Mouse (Mus musculus): ENCODE measurements around the gene Dynlt1b. TPM values are rescaled to one million over a fixed set of nuclear protein-coding genes. Genes with fewer than 3 reads are reported as not detected.
"Not testable (repeated sequence)": the region's sequence is repeated elsewhere in the genome, so short reads cannot be mapped to it uniquely, and the experiment has no call there.

Gene Dynlt1b
- total RNA-seq, 4 experiments from 2014 or later: 40.0 to 51.4 (median 46.8) TPM

GRCm38 (mm10) chr17:6422805-6423204 is 7.1 kb upstream of the Dynlt1b start:
- not testable (repeated sequence) for DNase-seq (ENCODE audit: low spot score in 2 of 2)

GRCm38 (mm10) chr17:6424294-6424980 is 5.5 kb upstream of the Dynlt1b start:
- DNase-seq (ENCODE audit: low spot score in 2 of 2): not testable (repeated sequence)

GRCm38 (mm10) chr17:6425325-6425724 is 4.6 kb upstream of the Dynlt1b start:
- DNase-seq (ENCODE audit: low spot score in 2 of 2): not testable (repeated sequence)

GRCm38 (mm10) chr17:6426869-6427268 is 3.0 kb upstream of the Dynlt1b start:
- not testable (repeated sequence) for DNase-seq (ENCODE audit: low spot score in 2 of 2)

GRCm38 (mm10) chr17:6428926-6429325 is 986 bp upstream of the Dynlt1b start:
- not testable (repeated sequence) for DNase-seq (ENCODE audit: low spot score in 2 of 2)

DNA sequence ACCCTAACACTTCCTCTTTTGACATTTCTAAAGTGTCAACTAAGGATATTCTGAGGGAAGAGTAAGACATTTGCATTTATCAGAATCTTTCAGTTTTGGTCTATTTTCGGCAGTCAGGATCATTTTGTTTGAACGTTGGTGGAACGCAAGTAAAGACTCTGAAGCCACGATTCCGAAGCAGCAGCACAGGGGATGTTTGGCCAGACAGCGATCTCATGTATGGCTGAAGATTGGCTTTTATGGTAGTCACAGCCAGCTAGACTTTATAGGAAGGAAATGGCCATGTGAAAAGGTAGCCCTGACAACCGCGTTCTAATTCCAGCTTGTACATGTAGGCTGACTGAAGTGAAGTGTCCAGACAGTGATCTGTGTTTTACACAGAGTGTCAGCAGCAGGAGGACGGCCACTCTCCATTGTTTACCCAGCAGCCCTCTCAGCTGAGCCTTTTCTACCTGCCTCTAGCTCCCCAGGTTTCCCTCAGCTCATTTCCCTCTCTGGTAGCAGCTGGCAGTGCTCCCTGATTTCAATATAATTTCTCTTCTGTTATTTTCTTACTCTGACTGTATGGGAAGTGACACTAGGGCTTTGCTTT is 594 bp downstream of the Dynlt1b start:
- DNase-seq (ENCODE audit: low spot score in 2 of 2): not testable (repeated sequence)

GRCm38 (mm10) chr17:6432456-6432855 is 2.5 kb downstream of the Dynlt1b start:
- DNase-seq (ENCODE audit: low spot score in 2 of 2): not testable (repeated sequence)

GRCm38 (mm10) chr17:6433691-6434090 is 3.8 kb downstream of the Dynlt1b start:
- DNase-seq (ENCODE audit: low spot score in 2 of 2): not testable (repeated sequence)

GRCm38 (mm10) chr17:6438080-6438479 is 8.2 kb downstream of the Dynlt1b start:
- not testable (repeated sequence) for DNase-seq (ENCODE audit: low spot score in 2 of 2)

DNA sequence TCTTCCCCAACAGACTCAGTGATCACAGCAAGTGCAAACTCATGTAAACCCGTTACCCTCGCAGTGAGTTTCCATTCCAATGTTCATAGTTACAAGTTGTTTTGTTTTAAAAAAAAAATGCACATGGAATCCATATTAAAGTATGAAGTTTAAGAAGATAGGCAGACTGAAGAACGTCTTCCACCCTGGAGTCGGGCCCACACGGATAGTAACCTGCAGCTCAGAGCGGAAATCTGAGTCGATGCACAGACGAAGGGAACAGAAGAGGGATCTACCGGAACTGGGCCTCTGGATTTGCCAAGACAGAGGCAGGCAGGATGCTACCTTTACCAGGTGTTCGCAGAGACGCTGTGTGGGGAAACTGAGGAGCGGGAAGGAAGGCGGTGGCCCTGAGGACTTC is 10.0 kb downstream of the Dynlt1b start:
- DNase-seq (ENCODE audit: low spot score in 2 of 2): not testable (repeated sequence)

- not testable (repeated sequence) for DNase-seq (ENCODE audit: low spot score in 2 of 2)
Measured at GRCm38 (mm10) chr17:6440493-6441077, 10.7 kb downstream of the Dynlt1b start.

GRCm38 (mm10) chr17:6441254-6441653 is 11.3 kb downstream of the Dynlt1b start:
- DNase-seq (ENCODE audit: low spot score in 2 of 2): not testable (repeated sequence)

DNA sequence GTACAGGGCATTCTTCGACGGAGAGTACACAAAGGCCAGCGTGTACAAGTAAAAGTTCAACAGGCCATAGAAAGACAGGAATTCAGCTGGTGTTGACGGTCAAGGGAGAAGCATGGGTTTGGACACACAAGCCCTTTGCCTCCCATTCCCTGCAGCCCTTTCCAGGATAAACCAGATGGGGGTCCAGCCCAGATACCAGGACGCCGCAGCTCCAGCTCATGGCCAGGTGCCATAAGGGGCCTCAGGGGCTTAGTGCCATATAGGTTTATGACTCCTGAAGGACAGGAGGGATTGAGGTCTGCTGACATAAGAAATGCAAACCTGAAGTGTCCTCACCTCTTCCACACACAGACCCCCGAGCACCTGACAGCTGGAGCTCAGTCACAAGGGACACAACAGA is 12.6 kb downstream of the Dynlt1b start:
- not testable (repeated sequence) for DNase-seq (ENCODE audit: low spot score in 2 of 2)

DNA sequence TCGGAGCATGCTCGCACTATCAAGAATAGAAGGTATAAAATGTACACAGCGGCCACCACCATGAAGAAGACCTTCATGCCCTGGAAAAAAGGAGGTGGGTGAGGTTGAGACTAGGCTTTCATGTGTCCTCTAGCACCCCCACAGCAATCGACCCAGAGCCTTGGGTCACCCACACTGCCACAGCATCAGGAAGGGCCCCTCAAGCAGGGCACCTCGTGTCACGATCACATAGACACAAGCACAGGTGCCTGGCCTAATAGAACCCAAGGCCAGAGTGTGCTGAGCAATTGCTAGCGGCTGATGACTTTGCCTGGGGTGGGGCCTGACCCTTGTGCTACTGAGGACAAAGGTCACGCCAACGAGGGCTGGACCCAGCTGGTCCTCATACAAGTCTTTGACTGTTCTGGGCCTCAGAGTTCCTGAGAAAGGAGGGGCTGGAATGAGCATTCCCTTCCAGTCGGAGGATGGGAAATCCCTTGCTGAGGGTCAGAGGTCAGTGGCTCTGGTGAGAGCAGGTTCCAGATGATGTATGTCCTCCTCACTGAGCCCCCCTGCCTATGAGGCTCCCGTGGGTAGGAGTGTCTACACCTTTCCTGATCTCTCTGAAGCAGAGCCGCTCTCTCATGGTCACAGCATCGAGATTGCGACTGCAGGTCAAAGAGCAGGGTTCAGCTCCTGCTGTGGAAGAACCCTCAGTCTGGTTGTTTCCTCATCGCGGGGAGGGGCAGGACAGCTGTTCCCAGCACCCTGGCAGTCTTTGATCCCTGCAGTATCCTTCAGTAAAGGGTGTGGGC is 16.1 kb downstream of the Dynlt1b start:
- DNase-seq (ENCODE audit: low spot score in 2 of 2): not testable (repeated sequence)

DNA sequence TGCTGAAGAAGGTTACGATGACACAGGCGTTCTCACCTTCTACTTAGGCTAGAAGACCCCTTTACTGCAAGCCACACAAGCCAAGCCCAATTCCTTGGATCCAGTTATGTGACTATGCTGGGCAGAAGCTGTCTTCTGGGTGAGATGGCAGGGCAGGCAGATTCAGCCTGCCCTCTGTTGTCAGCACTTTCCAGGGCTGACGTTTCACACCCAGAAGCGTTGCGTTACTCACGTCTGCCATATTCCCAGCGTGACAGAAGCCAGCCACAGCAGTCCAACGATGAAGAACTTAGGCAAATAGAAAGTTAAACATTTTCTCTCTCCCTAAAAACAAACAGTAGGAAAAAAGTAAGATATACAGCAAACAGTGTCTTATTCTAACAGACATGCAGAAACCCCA is 18.4 kb downstream of the Dynlt1b start:
- not testable (repeated sequence) for DNase-seq (ENCODE audit: low spot score in 2 of 2)

DNA sequence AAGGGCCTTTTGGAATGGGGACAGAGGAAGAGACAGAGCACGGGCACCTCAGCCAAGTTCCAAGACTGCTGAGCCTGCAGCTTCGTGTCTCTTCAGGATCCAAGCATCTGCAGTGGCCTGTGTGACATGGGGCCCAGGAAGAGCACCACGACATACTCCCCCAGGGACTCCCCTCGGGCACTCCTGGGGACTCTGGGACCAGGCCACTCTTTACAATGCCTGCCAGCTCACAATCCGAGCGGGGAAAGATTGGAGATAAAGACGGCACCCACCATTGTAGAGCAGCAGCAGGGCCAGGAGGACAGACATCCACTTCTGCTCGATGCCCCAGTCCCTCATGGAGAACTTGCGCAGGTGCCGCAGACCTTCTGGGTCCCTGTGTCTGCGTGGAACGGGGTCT is 19.3 kb downstream of the Dynlt1b start:
- not testable (repeated sequence) for DNase-seq (ENCODE audit: low spot score in 2 of 2)

GRCm38 (mm10) chr17:6451205-6451604 is 21.3 kb downstream of the Dynlt1b start:
- not testable (repeated sequence) for DNase-seq (ENCODE audit: low spot score in 2 of 2)

DNA sequence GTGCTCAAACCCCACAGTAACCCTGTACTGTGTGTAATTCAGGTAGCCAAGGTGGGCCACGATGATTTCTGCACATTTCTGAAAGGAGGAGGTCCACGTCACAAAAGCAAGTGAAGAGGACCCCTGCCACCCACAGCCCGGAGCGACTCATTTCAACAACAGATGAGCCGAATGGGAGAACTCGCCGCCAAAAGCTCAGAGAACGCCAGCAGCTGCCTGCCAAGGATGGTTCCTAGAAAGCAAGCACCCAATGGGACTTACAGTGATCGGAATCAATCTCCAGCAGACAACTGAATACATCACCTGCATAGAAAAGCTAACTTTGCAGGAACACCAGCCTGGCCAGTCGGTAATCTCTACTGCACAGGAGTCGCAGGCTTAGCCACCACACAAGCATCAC is 22.8 kb downstream of the Dynlt1b start:
- not testable (repeated sequence) for DNase-seq (ENCODE audit: low spot score in 2 of 2)

GRCm38 (mm10) chr17:6454703-6455102 is 24.8 kb downstream of the Dynlt1b start:
- not testable (repeated sequence) for DNase-seq (ENCODE audit: low spot score in 2 of 2)

DNA sequence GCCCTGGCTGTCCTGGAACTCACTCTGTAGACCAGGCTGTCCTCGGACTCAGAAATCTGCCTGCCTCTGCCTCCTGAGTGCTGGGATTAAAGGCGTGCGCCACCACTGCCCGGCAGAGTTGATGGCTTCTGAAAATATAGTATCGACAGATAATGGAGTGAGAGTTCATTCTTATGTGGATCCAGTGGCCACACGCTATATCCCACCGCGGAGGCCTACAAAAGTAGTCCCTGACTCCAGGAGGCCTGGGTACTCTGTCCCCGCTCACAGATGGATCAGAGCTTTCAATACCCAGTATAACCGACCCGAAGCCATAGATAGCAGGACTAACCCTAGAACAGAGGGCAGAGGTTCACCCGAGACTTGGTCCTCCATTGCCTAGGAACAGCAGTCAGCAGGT is 26.0 kb downstream of the Dynlt1b start:
- DNase-seq (ENCODE audit: low spot score in 2 of 2): not testable (repeated sequence)

DNA sequence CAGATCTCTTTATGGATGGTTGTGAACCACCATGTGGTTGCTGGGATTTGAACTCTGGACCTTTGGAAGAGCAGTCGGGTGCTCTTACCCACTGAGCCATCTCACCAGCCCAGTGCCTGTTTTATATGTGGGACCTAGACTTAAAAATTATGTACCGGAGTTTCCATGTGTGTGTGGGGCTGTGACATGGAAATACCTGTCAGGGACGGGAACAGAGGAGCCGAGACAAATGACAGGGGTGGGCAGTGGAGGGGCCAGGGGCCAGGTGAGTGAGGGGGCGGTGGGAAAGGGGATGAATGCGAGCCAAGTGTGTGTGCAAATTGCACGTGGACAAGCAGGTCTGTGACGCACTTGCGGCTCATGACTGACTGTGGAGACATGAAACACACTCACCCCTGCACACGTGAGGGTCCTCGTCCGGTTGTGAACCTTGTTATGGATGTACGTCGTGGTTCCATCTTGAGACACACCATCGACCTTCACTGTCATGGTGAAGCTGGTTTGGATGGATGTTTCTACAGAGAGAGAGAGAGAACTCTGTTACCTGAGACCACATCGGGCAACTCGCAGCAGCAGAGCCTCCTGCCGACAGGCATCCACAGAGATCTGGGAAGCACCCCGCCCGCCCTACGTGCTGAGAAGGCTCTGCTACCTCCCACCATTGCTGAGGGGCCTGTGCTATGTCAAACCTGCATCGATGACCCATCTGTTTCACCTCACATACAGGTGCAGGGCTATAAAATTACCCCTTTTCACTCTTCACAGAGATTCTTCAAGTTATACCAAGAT is 26.9 kb downstream of the Dynlt1b start:
- not testable (repeated sequence) for DNase-seq (ENCODE audit: low spot score in 2 of 2)
